Mouse (Mus musculus) thymus, postnatal 4 days (tissue): ENCODE results near the gene Arpc5l.

Experiments used
- DNase-seq: peaks from one replicate; pipeline ENCODE4 v3.0.0; 2021

Arpc5l gene

GRCm38 (mm10) chr2:39004880-39005435, at the start of gene Arpc5l:
Arpc5l (plus strand) TSS chr2:39005348.
- DNase-seq: peak; percentile 94

DNA sequence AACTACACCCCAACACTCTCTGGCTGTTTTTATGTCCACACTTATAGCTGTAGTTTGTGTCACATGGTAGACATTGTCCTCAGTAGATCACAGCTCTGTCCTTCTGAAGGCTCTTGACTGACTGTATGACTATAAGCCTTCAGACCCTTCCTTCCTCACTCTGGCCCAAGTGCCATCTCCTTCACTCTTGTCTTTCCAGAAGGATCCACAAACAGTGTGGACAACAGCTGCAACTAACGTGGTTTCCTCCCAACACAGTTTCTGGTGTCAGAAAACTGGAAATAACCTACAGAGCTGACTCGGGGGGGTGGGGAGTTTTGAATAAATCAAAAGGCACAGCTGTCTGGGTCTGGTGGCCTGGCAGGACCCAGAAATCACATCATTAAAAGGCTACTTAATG, 49.1 kb upstream of the Arpc5l start:
- DNase-seq: no peak

DNA sequence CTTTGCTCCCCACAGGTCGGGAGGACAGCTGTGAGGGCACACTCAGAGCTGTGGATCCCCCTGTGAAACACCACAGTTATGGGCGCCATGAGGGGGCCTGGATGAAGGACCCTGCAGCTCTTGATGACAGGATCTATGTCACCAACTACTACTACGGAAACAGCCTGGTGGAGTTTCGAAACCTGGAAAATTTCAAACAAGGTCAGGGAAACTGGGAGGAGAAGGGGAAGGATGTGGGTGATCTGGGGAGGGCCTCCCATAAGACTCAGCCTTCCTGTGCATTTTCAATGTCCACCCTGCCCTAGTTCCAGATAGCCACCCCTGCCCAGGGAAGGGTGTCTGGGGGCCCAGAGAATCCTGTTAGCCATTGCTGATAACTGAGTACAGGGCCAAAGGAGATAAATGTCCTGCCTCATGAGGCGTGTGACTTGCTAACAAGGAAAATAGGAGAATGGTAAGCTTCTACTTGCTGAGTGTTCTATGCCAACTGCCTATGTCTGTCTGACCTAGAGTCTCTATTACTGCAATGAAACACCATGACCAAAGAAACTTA, 47.4 kb upstream of the Arpc5l start:
- DNase-seq: no peak

GRCm38 (mm10) chr2:38964198-38964597, 41.0 kb upstream of the Arpc5l start:
- DNase-seq: no peak

GRCm38 (mm10) chr2:38969650-38970049, 35.5 kb upstream of the Arpc5l start:
- no peak for DNase-seq

GRCm38 (mm10) chr2:38970057-38970456, 35.1 kb upstream of the Arpc5l start:
- DNase-seq: no peak

DNA sequence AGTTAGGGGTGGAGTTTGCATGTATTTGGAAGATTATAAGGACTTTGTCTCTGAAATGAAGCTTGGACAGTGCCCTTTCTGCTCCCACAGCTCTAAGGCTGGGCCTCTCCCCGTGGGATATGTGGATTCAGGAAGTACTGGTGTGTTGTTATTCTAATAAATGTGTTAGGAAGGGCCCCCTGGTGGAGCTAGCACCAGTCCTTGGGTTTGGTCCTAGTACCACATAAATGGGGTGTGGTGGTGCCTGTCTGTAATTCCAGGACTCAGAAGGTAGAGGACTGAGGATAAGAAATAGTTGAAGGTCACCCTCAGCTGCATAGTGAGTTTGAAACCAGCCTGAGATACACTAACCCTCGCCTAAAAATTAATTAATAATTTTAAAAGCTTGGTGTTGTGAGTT, 31.9 kb upstream of the Arpc5l start:
- DNase-seq: no peak

GRCm38 (mm10) chr2:38973701-38974100, 31.4 kb upstream of the Arpc5l start:
- DNase-seq: no peak

DNA sequence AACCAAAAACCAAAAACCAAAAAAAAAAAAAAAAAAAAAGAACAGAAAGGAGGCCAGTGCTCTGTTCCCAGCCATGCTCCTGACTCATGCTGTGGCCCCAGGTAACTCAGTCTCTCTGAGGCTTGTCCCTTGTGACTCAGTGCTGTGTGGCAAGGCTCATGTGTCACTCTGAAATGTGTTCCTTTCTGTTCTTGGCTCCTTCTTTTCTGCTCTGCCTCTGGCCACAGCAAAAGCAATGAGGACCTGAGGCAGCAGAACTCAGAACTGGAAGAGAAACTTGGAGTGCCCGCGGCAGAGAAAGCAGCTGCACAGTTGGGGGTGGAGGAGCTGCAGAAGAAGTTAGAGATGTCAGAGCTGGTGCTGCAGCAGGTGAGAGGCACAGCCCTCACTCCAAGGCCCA, 31.0 kb upstream of the Arpc5l start:
- DNase-seq: no peak

- DNase-seq: no peak
Observed at GRCm38 (mm10) chr2:38975181-38975580, 30.0 kb upstream of the Arpc5l start.

DNA sequence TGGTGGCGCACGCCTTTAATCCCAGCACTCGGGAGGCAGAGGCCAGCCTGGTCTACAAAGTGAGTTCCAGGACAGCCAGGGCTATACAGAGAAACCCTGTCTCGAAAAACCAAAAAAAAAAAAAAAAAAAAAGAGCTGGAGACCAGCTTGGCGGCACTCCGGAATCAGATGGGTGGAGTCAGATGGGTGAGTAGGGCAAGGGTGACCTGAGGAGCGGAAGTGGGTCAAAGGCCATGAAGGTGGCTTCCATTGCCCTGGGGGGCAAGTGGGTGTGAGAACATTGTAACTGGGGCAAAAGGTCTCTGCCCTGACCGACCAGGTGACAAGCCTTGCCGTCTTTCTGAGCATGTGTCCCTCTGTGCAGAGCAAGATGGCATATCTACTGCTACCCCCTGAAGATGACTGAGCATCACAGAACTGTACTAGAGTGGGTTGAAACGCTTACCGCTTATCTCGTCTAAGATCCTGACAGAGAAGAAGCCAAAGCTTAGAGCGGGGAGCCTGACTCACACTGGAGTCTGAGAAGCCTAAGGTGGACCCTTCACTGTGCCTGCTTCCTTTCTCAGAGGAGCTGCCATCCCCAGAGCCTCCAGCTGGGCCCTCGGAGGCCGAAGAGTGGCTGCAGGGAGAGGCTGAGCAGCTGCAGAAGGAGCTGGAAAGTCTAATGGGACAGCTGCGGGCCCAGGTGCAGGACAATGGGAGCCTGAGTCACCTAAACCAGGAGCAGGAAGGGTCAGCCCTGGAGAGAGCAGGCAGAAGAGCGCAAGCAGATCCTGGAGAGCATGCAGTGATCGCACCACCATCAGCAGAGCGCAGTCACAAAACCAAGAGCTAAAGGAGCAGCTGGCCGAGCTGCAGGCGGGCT, 29.0 kb upstream of the Arpc5l start:
- DNase-seq: no peak

DNA sequence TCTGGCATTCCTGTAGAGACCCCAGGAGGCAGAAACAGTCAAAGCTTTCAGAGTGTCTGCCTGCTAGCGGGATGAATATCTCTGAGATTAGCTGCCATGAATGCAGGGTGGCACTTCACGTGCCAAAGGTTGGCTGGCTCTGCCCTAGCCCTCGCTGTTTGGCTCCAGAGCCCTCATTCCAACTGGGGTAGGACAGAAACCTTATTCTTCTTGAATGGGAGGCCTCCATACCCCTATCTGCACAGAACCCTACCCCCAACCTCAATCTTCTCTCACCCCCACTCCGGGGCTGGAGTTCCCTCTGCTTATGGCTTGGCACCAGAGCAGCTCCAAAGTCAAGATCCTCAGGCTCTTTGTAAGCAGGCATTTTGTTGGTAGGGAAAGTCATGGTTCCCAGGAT, 27.3 kb upstream of the Arpc5l start:
- no peak for DNase-seq

DNA sequence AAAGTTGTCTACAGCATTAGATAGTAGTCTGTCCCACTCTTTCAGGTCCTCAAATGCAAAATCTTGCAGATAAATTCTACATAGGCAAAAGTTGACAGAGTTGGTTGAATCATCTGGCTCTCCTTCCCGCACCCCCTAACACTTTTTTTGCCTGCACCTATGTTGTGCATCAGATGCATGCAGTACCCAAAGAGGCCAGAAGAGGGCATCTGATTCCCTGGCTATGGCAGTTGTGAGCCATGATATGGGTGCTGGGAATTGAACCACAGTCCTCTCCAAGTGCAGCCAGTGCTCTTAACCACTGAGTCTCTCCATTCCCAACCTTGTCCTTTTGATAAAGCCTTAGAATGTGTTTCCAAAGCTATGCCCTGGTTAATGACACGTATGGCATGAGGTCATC, 21.7 kb upstream of the Arpc5l start:
- DNase-seq: no peak

GRCm38 (mm10) chr2:38986580-38986979, 18.6 kb upstream of the Arpc5l start:
- DNase-seq: no peak

DNA sequence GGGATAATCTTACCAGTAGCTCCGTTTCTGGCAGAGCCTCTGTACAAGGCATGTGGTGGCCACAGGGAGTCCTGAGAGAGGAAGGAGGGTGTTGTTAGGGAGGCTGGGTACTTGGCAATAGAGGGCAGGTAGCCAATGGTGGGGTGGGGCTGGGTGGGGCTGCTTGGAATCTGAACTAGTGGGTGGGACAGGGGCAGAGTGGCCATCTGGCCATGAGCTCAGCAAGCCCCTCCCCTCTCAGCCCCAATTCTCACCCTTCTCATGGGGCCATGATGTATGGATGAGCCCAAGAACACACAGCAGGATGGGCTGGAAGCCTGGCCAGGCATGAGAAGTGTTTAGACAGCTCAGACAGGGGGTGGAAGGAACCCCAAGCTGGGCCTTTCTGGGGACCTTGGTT, 17.8 kb upstream of the Arpc5l start:
- DNase-seq: no peak

- DNase-seq: peak; percentile 58
Observed at GRCm38 (mm10) chr2:38987803-38988510, 17.2 kb upstream of the Arpc5l start.

DNA sequence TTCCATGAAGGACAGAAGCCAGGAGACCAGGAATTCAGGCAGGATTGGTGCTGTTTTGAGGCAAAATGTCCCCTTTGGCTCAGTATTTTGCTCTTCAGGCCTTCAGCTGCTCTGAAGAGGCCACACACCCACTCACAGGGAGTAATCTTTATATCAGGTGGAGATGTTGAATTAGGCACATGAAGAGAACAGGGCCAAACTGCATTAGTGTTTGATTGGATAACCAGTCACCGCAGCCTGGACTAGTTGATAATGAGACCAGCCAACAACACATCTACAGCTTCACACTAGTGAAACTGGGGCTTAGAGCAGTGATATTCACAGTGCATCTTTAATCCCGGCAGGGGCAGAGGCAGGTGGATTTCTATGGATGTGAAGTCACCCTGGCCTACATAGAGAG, 16.2 kb upstream of the Arpc5l start:
- DNase-seq: no peak

DNA sequence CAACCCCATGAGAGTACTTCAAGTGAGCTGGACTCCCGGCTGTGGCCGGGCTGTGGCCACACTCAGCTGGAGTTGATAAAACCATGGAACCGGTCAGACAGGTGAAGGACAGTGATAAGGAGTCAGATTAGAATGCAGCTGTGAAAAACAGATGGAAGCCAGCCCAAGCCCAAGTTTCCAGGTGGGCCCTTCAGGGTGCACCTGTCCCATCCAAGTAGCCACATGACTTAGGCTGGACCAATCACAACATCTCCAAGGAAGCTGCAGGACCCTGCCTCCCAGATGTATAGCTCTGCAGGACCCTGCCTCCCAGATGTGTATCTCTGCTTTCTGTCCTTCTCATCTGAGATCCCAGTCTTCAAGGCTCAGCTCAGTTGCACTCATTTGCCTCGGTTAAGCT, 13.1 kb upstream of the Arpc5l start:
- no peak for DNase-seq

DNA sequence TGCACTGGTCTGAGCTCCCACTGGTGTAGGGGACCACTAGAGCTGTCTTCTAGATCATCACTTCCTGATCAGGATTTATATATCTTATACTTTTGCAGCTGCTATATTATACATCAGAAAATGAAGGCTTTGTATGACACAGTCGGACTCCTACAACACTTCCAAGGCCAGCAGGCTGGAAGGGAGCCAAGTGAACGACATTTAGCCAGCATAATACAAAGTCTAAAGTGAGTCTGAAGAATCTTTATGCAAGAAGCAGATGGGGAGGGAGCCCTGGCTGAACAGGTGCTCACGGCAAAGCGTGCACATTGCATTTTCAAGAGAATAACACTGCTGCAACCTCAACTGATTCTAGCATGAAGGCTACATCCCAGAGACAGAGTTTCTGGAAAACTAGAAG, 12.7 kb upstream of the Arpc5l start:
- no peak for DNase-seq

DNA sequence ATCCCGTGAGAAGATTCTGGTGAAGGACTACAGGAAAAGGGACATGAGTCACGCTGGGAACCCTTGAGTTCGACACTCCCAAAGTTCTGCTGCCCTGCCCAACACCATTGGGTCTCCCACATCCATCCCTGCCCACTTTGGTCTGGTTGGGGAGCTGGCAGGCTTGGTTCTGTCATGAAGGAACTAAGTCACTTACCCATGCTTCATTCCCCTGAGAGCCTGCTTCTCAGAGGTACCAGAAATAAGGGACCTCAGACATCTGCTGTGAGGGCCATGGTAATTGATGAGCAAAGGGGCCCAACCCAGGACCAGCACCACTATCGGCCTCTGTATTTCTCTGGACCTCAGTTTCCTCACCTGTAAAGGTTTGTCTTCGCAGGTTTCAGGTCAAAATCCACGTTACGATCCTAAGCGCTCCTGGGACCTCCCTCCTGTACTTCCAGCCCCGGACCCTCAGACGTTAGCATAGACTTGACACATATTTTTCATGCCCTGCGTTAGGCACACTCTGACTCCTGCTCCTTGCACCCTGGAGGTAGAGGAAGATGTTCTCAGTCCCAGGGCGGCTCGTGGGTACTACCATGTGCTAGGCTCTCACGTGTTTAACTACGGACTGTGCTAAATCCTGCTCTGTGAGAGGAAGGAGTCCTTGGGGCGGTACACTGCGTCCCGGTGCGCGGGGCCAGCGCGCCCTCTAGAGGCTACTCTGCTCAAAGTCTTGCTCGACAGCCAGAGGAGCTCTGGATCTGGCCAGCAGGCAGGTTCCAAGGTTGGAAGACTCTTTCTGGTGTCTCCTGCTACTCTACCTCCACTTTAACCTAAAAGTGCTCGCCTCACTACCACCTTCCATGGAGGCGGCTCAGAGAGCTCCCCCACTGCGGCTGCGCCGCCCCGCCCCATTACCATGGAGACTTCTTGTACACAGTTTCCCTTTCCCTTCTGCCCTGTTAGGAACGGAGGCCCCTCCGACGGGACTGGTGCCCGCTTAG, 7.5 kb upstream of the Arpc5l start, which contains the start of gene Wdr38:
TSS of gene Wdr38 (plus strand) at position 91 of the 989 bp plus-strand sequence.
- peak; percentile 92 for DNase-seq

GRCm38 (mm10) chr2:38999381-38999780, 5.8 kb upstream of the Arpc5l start:
- DNase-seq: no peak

DNA sequence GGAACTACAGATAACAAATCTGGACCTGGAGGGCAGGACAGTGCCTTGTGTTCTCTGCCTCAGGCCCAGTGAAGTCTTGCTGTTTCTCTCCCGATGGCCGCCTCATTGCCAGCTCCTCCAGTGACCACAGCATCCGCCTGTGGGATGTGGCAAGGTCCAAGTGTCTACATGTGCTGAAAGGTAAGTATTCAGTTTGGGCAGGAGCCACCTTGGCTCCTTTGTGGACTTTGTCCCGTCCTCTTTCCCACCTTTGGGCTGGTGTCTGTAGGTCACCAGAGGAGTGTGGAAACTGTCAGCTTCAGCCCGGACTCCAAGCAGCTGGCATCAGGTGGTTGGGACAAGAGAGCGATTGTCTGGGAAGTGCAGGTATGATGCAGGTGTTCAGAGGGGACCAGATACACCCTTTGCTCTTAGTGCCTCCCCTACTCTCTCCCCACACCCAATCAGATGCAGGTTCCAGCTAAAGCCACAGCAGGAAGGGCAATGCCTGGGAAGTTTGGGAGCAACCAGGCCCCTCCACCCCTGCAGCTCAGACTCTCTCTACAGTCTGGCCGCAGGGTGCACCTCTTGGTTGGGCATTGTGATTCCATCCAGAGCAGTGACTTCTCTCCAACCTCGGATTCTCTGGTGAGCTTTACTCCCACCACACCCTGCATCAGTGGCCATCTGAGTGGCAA, 5.1 kb upstream of the Arpc5l start:
- no peak for DNase-seq
